Mouse (Mus musculus): Measurements from ENCODE around the gene Cmc1.

The Cmc1 gene

GRCm38 (mm10) chr9:118110360-118110710, 39.6 kb downstream of the Cmc1 start:
- no peak for DNase-seq (ENCODE audit: low spot score)

- DNase-seq (ENCODE audit: low spot score) = no peak
Observed at GRCm38 (mm10) chr9:118109697-118110359, 40.1 kb downstream of the Cmc1 start.

- DNase-seq (ENCODE audit: low spot score) = no peak
Observed at GRCm38 (mm10) chr9:118108527-118109011, 41.4 kb downstream of the Cmc1 start.

- DNase-seq (ENCODE audit: low spot score) = no peak
Observed at GRCm38 (mm10) chr9:118101802-118102201, 48.2 kb downstream of the Cmc1 start.

GRCm38 (mm10) chr9:118100484-118100883, 49.5 kb downstream of the Cmc1 start:
- no peak for DNase-seq (ENCODE audit: low spot score)

GRCm38 (mm10) chr9:118099395-118099794, 50.6 kb downstream of the Cmc1 start:
- DNase-seq (ENCODE audit: low spot score) = no peak

GRCm38 (mm10) chr9:118083834-118084233, 66.1 kb downstream of the Cmc1 start:
- DNase-seq (ENCODE audit: low spot score) = no peak

GRCm38 (mm10) chr9:118082575-118083431, 67.2 kb downstream of the Cmc1 start:
- no peak for DNase-seq (ENCODE audit: low spot score)

- no peak for DNase-seq (ENCODE audit: low spot score)
Observed at GRCm38 (mm10) chr9:118073358-118073757, 76.6 kb downstream of the Cmc1 start.

GRCm38 (mm10) chr9:118072101-118072500, 77.9 kb downstream of the Cmc1 start:
- DNase-seq (ENCODE audit: low spot score) = peak; percentile 59

- DNase-seq (ENCODE audit: low spot score) = no peak
Observed at GRCm38 (mm10) chr9:118071337-118071736, 78.6 kb downstream of the Cmc1 start.

- no peak for DNase-seq (ENCODE audit: low spot score)
Observed at GRCm38 (mm10) chr9:118070442-118070841, 79.5 kb downstream of the Cmc1 start.

- DNase-seq (ENCODE audit: low spot score) = no peak
Observed at GRCm38 (mm10) chr9:118059101-118059500, 90.9 kb downstream of the Cmc1 start.

- peak; percentile 45 for DNase-seq (ENCODE audit: low spot score)
Observed at GRCm38 (mm10) chr9:118053286-118053685, 96.7 kb downstream of the Cmc1 start.

GRCm38 (mm10) chr9:118045011-118045533, 104.9 kb downstream of the Cmc1 start:
- DNase-seq (ENCODE audit: low spot score) = no peak

GRCm38 (mm10) chr9:118043581-118043980, 106.4 kb downstream of the Cmc1 start:
- DNase-seq (ENCODE audit: low spot score) = no peak

GRCm38 (mm10) chr9:118042738-118043137, 107.2 kb downstream of the Cmc1 start:
- DNase-seq (ENCODE audit: low spot score) = no peak

- DNase-seq (ENCODE audit: low spot score) = no peak
Observed at GRCm38 (mm10) chr9:118041646-118042045, 108.3 kb downstream of the Cmc1 start.

GRCm38 (mm10) chr9:118041022-118041400, 109.0 kb downstream of the Cmc1 start:
- no peak for DNase-seq (ENCODE audit: low spot score)

- peak; percentile 97 for DNase-seq (ENCODE audit: low spot score)
Observed at GRCm38 (mm10) chr9:118040218-118041021, 109.6 kb downstream of the Cmc1 start, which contains the start of gene Azi2. Azi2 (plus strand) TSS chr9:118040499.

GRCm38 (mm10) chr9:118034990-118035389, 115.0 kb downstream of the Cmc1 start:
- no peak for DNase-seq (ENCODE audit: low spot score)

- no peak for DNase-seq (ENCODE audit: low spot score)
Observed at GRCm38 (mm10) chr9:118031694-118032093, 118.3 kb downstream of the Cmc1 start.

Data from c-Kit-positive CD71-positive TER-119-positive erythroid progenitor cells, embryonic 14.5 days (primary cell).